Mouse (Mus musculus) thymus, postnatal 0 days (tissue): ENCODE results near the gene Wdr61. TPM values are rescaled to one million over a fixed set of nuclear protein-coding genes. Genes with fewer than 3 reads are reported as not detected.
A peak's percentile ranks its signal among the peaks of the same experiment; 100 is the strongest.

Source experiments
- DNase-seq: peaks from one replicate; pipeline ENCODE4 v3.0.0-alpha.2; 2015; ENCODE audit warnings: low spot score
- microRNA-seq: library from miRNA; unstranded; fragments of <30 nt; microRNA quantifications from one replicate; pipeline ENCODE4, GENCODE M21; 2016; ENCODE audit warnings: borderline number of aligned reads
- polyA plus RNA-seq: library from polyadenylated mRNA; unstranded; fragments of >200 nt; fragmentation: Nextera tagmentation; extraction: Ambion mirVana; gene quantifications from 2 replicates; pipeline ENCODE4 v1.2.1, GENCODE M21; 2015

Gene Wdr61
- polyA plus RNA-seq, 1 experiment from 2014 or later, result 154 TPM

DNA sequence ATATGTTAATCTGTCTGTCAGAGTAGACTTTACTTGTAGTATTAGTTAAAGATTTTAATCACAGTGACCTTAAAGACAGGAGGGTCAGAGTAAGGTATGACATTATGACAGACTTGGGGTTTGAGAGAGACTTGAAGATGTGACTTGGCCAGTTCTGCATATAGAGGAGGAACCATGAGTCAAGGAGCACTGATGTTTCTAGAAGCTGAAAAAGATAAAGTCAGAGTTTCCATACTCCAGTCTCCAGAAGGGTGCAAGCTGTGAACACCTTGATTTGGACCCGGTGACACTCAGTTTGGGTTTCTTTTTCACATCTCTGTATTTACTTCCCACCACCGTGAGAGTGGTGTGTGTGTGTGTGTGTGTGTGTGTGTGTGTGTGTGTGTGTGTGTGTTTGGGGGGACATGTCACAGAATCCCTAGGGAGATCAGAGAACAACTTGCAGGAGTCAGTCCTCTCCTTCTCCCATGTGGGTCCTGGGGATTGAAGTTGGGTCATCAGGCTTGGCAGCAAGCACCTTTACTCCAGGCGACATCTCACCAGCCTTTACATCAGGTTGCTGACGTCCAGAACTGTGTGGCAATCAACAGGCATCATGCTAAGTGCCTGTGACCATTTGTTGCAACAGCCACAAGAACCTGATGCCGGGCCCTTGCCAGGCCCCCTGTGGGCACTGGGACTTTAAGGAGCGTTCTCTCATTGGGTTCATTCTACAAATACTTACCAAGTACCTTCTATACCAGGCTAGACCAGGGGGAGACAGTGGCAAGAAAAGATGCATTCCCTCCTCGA, 50.3 kb downstream of the Wdr61 start:
- no peak for DNase-seq

DNA sequence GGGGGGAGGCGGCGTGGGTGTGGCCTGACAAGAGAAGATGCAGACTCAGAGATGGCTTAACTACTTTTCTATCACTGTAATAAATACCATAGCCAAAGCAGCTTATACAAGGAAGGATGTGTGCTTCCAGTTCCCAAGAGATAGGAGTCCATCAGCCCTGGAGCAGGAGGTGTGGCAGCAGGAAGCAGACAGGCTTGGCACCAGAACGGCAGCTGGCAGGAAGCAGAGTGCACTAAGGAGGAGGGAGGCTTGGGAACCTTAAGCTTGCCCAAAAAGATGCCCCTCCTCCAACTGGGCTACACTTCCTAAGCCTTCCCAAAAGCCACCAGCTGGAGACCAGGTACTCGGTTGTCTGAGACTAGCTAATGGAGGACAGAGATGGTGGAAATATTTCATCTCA, 51.5 kb downstream of the Wdr61 start:
- DNase-seq, result no peak

DNA sequence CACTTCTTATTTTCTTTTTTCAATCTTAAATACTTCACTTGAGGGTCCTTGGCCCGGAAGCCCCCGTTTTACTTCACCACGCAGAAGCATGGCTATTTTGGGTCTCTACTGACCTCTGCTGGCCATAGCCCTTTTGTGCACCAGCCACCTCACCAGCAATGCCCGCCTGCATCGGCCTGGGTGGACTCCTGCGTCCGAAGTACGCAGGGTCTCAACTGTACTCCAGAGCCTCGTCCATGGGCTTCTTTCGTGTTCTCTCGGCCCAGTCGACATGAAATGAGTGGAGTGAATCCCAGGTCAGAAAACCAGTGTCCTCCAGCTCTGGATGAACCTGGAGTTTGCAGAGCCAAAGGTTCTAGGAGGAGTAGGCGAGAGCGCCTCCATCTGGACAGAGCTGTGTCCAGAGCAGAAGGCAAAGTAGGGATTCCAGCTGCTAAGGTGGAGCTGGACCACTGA, 57.8 kb downstream of the Wdr61 start:
- peak; percentile 46 for DNase-seq

DNA sequence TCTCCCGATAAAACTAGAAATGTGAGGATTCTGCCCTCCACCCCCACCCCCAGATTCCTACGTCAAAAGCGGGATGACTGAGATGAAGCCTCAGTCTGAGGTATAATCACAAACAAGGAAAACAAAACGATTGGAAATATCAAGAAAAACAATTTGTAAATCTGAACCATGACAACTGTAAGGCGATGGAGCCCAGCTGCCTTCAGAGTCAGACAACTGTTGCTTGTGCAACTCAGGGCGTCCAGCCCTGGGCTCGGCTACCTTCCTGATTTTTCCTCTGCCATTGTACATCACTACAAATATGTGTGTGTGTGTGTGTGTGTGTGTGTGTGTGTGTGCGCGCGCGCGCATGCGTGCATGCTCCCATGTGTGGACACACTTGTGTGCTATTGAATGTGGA, 60.4 kb downstream of the Wdr61 start:
- DNase-seq, result no peak

DNA sequence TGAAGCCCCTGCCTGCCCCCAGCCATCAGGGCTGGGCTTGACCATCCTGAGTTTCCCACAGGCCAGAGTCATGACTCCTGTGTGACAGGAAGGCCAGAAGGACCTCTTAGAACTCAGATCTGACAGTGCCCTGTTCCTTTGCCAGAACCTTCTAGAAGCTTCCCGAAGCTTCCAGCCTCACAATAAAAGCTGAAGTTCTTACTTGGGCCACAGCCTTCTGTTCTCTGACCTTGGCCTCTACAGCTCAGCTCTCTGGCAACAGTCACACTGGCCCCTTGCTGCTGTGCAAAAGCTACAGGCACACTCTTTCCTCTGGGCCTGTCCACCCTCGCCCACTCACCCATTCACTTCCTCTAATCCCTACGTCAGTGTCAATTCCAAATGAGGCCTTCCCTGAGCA, 62.4 kb downstream of the Wdr61 start:
- DNase-seq, result no peak

DNA sequence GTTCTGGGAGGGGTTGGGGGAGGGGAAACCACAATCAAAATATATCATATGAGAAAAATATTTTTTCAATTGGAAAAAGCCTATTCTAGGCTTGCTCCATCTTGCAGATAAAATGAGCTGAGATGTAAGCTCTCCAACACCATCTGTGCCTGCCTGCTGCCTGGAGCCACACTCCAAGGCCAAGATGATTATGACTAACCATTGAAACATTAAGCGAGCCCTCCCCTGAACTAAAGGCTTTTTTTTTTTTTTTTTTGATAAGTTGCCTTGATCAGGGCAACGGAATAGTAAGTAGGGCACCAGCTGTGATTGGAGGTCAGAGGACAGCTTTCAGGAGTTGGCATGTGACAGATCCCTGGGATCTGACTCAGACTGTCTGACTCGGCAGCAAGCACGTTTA, 65.9 kb downstream of the Wdr61 start:
- no peak for DNase-seq

DNA sequence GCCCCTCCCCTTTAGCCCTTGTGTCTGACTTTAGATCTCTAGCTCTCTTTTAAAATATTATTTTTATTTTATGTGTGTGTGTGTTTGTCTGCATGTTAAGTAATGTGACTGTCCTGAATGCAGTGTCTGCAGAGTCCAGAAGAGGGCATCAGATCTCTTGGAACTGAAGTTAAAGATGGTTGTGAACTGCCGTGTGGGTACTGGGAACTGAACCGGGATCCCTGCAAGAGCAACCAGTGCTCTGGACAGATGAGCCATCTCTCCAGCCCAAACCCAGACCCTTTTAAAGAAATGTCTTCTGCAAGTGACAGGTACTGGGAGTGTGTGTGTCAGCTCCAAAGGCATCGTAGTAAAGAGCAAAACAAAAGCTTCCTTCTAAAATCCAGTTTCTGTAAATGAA, 68.2 kb downstream of the Wdr61 start:
- DNase-seq, result no peak

Small RNA genes within 50 kb of the gene (microRNA-seq; reads per million reads assigned to microRNA genes)
- gene Mir5710, result not detected

Other genes starting within 250 kb of the Wdr61 start
- 1.0 and 1.1 TPM in 2 replicates for gene Dmxl2, start 232.9 kb downstream of the Wdr61 start, polyA plus RNA-seq
- 0.09 and 0.13 TPM in 2 replicates for gene Sh2d7, start 195.5 kb downstream of the Wdr61 start, polyA plus RNA-seq
- 1.5 and 1.8 TPM in 2 replicates for gene Cib2, start 174.3 kb downstream of the Wdr61 start, polyA plus RNA-seq
- gene Idh3a, start 148.2 kb downstream of the Wdr61 start, polyA plus RNA-seq, result 145 and 149 TPM in 2 replicates
- 1.6 and 1.7 TPM in 2 replicates for gene Acsbg1, start 72.6 kb downstream of the Wdr61 start, polyA plus RNA-seq
- 2.9 and 3.1 TPM in 2 replicates for gene Dnaja4, start 35.6 kb downstream of the Wdr61 start, polyA plus RNA-seq
- gene Crabp1, start 30.2 kb upstream of the Wdr61 start, polyA plus RNA-seq, result 7.8 and 8.1 TPM in 2 replicates
- 20.7 and 20.8 TPM in 2 replicates for gene Ireb2, start 129.3 kb upstream of the Wdr61 start, polyA plus RNA-seq
- 0.37 and 0.59 TPM in 2 replicates for gene Hykk, start 182.8 kb upstream of the Wdr61 start, polyA plus RNA-seq
- gene Psma4, start 216.3 kb upstream of the Wdr61 start, polyA plus RNA-seq, result 335 and 346 TPM in 2 replicates
- 0.57 and 1.1 TPM in 2 replicates for gene AY074887, start 216.5 kb upstream of the Wdr61 start, polyA plus RNA-seq
- 0.38 and 0.44 TPM in 2 replicates for gene Chrna5, start 246.4 kb upstream of the Wdr61 start, polyA plus RNA-seq